Mouse (Mus musculus) mammary gland, adult 2 months (tissue): ENCODE measurements around the gene Zdhhc12. TPM values are rescaled to one million over a fixed set of nuclear protein-coding genes. Genes with fewer than 3 reads are reported as not detected.

Experiments
- polyA plus RNA-seq: library from polyadenylated mRNA; depleted of rRNA; stranded (reverse); fragments of >200 nt; gene quantifications from 2 replicates; pipeline ENCODE4 v1.2.3, GENCODE M21; 2012; ENCODE audit warnings: low replicate concordance; rRNA removed

Gene Zdhhc12
- 50.4 and 83.3 TPM in 2 replicates for polyA plus RNA-seq

DNA sequence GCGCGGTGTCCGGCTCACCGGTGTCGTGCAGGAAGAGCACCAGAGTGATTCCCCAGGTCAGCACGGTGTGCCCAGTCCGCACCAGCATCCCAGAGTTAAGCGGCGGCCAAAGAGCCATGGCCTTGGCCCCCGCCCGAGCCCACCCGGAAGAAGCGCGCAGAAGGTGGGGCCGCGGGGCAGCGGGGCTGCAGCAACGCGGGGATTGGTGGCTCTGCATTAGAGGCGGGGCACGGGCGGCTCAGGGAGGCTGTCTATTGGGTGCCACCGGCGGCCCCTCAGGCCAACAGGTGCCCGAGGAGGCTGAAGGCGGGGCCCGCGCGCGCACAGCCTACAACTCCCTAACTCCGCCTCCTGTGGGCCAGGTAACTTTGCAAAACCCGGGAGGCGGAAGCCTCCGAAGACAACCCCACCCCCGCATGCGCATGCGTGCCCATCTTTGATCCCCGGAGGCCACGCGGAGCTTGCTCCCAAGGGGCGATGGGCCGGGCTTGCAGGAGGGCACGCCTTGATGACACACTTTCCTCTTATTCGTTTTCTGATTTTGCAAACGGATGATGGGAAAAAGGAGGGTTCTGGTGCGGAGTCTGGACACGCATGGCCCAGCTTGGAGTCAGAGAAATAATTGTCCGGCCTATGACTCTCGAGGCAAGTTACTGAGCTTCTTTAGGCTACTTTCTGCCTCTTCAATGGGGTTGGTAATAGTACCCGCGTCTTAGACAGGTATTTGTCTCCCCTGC is at the start of gene Zdhhc12:
Zdhhc12 (minus strand) TSS at position 178 of the 737 bp plus-strand sequence.

DNA sequence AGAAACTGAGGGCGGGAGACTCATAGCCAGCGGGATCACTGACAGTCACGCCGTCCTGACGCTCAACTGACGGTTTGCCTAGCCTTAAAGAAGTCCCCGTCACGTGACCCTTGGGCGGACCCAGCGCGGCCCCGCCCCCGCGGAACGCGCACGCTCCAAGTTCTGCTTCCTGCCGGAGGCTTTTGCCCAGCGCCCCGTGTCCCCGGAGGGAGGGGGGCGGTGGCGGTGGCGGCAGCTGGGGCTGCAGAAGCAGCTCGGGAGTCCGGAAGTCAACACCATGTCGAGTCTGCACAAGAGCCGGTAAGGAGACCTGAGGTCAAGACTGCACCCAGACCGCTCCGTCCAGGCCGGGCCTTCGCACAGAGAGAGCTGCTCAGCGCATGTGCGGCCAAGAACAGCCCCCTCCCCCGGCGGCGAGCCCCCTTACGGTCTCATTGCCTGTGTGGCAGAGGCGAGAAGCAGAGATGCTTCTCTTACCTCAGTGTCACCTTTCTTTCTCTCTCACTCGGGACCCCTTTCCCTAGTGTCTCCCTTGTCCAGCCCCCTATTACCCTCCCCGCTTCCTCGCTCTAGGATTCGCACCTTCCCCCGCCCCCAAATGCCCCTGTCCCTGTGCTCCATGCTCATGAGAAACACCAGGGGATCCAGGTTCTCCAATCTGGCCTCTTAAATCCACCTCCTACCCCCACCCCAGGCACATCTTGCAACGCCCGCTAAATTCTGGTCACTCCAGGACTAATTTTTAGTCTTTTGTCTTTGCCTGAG is 40.3 kb upstream of the Zdhhc12 start, which contains the start of gene Tbc1d13:
Tbc1d13 (plus strand) TSS at position 134 of the 765 bp plus-strand sequence.

DNA sequence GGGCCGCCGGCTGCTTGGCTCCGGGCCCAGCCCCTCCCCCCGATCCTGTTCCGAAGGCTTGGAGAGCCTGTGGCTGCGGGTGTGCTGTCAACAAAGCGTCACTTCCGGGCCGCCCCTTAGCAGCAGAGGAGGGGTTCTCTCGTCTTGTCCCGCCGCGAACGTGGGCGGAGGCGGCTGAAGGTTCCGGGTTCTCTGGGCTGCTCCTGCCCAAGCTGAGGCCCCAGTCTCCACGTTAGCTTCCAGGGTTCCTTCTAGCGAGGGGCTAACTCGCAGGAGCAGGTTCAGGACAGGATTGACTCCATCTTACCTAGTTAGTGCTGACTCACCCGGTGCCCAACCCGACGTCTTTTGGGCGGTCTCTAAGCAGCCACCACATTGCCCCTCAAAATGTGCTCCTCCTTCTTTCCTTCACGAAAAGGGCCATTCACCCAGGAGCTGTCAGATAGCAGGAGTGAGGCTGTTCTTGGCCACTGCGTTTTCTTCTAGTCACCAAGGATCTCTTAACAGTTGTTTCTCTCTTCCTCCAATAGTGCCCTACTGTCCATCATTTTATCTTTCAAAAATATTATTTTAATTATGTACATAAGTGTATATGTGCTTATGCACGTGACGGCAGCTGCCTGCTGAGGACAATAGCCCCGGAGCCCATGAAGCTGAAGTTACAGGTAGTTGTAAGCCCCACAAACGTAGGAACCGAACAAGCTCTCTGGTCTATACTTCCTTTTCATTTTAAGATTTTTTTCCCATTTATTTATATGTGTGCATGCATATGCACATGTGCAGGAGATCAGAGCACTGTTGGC is 31.2 kb upstream of the Zdhhc12 start, which contains the start of gene Zer1:
Zer1 (minus strand) TSS at position 114 of the 803 bp plus-strand sequence.

DNA sequence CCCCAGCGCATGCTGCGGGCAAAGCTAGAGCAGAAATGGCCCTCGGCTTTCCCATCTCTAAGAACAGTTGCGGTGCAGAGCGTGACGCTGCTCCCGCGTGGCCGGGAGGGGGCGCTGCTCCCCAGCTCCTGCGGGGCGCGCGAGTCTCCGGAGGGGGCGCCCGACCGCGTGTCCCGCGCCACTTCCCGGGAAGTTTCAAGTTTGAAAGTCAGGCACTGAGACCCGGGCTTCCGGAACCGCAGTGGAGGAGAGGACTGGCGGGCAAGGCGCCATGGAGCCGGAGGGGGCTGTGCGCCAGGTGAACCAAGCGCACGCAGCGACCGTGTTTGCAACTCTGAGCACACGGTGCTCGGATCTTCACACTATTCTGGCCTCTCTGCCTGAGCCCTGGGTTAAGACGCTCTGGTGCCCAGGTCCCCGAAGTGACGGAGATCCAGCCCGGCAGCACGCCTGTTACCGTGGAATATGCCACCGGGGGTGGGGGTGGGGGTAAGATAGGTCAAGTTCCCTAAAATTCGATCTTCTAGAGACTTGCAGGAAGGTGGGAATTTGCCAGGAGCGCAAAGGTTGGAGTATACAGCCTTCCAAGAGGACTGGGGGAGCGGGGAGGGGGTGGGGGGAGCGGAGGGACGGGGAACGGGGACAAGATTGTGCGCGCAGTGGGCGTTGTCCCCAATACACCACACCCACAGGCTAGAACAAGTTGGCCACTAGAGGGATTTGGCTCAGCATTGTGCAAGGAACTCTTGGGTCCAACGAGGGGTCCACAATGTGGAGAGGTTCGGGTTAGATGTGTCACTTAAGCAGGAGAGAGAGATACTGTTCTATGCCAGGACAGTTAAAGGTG is 15.7 kb downstream of the Zdhhc12 start, which contains the start of gene Pkn3:
Pkn3 (plus strand) TSS at position 183 of the 847 bp plus-strand sequence.

DNA sequence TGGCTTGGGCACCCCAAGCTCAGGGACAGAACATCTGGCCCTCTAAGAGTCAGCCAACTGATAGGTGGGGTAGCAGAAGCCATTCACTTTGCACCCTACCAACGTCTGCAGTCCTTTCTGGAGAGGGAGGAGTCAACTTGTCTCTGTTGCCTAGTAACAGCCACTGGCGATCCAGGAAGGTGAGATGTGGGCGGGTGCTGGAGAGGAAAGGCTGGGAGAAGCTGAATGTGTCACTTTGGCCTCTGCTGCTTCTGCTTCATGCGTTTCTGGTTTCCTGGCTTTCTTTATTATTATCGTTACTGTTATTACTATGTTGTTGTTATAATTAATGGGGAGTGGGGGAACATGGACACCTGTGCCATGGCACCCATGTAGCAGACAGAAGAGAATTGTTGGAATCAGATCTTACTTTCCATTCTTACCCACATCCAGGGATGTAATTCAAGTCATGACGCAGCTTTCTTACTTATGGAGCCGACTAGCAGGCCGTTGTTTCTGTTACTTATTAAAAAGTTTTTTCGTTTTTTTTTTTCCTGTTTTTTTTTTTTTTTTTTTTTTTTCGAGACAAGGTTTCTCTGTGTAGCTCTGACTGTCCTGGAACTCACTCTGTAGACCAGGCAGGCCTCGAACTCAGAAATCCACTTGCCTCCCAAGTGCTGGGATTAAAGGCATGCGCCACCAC is 36.1 kb downstream of the Zdhhc12 start, which contains the start of gene Set:
Set (plus strand) TSS at position 156 of the 682 bp plus-strand sequence.

GRCm38 (mm10) chr2:30048699-30049388 is 44.6 kb downstream of the Zdhhc12 start, which contains the start of gene Wdr34:
TSS of gene Wdr34 (minus strand) at chr2:30048881.

Other genes with a start within 250 kb of the Zdhhc12 start
- gene Cercam, start 224.5 kb downstream of the Zdhhc12 start, polyA plus RNA-seq: 30.0 and 31.6 TPM in 2 replicates
- gene Odf2, start 204.4 kb downstream of the Zdhhc12 start, polyA plus RNA-seq: 25.4 and 34.9 TPM in 2 replicates
- gene Gle1, start 158.2 kb downstream of the Zdhhc12 start, polyA plus RNA-seq: 20.4 and 44.5 TPM in 2 replicates
- gene Sptan1, start 128.1 kb downstream of the Zdhhc12 start, polyA plus RNA-seq: 135 and 171 TPM in 2 replicates
- 21.4 and 26.6 TPM in 2 replicates for gene Wdr34, start 44.8 kb downstream of the Zdhhc12 start, polyA plus RNA-seq
- 35.8 and 65.2 TPM in 2 replicates for gene Set, start 36.3 kb downstream of the Zdhhc12 start, polyA plus RNA-seq
- 13.0 and 14.8 TPM in 2 replicates for gene Pkn3, start 16.0 kb downstream of the Zdhhc12 start, polyA plus RNA-seq
- gene Zer1, start 30.9 kb upstream of the Zdhhc12 start, polyA plus RNA-seq: 84.4 and 90.4 TPM in 2 replicates
- gene Tbc1d13, start 40.1 kb upstream of the Zdhhc12 start, polyA plus RNA-seq: 77.1 and 93.1 TPM in 2 replicates
- 66.0 and 114 TPM in 2 replicates for gene Endog, start 77.8 kb upstream of the Zdhhc12 start, polyA plus RNA-seq
- gene Spout1, start 84.8 kb upstream of the Zdhhc12 start, polyA plus RNA-seq: 24.1 and 29.7 TPM in 2 replicates
- gene Kyat1, start 112.2 kb upstream of the Zdhhc12 start, polyA plus RNA-seq: 34.2 and 45.9 TPM in 2 replicates
- gene Lrrc8a, start 144.1 kb upstream of the Zdhhc12 start, polyA plus RNA-seq: 38.4 and 49.8 TPM in 2 replicates
- 10.3 and 22.0 TPM in 2 replicates for gene Gm28035, start 146.9 kb upstream of the Zdhhc12 start, polyA plus RNA-seq
- 42.8 and 52.9 TPM in 2 replicates for gene Phyhd1, start 172.6 kb upstream of the Zdhhc12 start, polyA plus RNA-seq
- not detected in 2 replicates for gene Gm28038, start 187.4 kb upstream of the Zdhhc12 start, polyA plus RNA-seq
- gene Dolk, start 192.7 kb upstream of the Zdhhc12 start, polyA plus RNA-seq: 47.9 and 68.2 TPM in 2 replicates
- gene Nup188, start 192.7 kb upstream of the Zdhhc12 start, polyA plus RNA-seq: 36.3 and 44.6 TPM in 2 replicates